Mouse (Mus musculus): ENCODE results near the gene Il6st. TPM values are rescaled to one million over a fixed set of nuclear protein-coding genes. Genes with fewer than 3 reads are reported as not detected.

Gene Il6st
- 65.3 and 67.2 TPM in 2 replicates for polyA plus RNA-seq (2012; ENCODE audit: insufficient read depth, insufficient read length, missing spikeins)

DNA sequence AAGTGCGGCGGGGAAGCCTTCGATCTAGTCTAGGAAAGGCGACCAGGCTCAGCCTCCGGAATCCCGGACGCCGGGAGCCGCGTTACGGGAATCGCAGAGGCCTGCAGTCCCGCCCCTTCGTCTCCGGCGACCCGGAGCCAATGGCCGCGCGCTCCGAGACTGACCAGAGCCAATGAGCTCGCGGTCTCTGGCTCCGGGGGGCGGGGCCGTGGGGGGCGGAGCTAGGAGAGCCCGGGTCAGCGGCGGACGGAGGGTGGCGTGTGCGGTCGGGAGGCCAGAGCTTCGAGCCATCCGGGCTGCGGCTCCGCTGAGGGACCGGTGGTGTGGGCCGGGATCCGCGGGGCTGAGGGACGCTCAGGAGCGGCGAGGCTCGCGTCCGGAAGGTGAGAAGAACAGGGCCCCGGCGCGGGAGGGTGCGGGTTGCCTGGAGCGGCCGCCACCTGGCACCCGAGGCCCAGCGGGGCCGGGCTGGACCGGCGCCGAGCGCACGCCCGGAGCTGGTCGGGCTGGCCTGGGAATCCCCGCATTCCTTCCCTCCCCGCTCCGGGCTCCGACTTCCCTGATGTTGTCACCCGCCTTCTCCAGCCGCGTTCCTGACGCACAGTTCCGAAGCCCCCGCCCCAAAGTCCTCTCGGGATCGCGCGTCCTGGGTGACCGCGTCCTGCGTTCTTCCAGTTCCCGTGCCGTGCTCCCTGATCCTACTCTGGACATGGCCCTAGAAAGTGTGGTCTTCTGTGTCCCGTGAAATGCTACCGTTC lies at the start of gene Il6st:
Gene Il6st (plus strand): TSS at position 203 of the 758 bp plus-strand sequence.
- no peak; the same call in 1 of the 2 replicates for TF ChIP-seq POLR2A (IDR thresholded peaks at IDR 0.05; ENCODE audit: borderline replicate concordance, low read depth, low read length)
- TF ChIP-seq CTCF (IDR thresholded peaks at IDR 0.05; ENCODE audit: low read depth, low read length): no peak
- peak within 1 kb of the TSS; percentile 74 for H3K27ac ChIP-seq (ENCODE audit: insufficient read depth, low read depth, low read length)
- peaks cover 15% of the 10 kb centered on the region for H3K4me1 ChIP-seq (ENCODE audit: control insufficient read depth, insufficient read depth, low read length)
- H3K4me3 ChIP-seq (ENCODE audit: insufficient read depth, low read length): peak within 1 kb of the TSS; percentile 97

GRCm38 (mm10) chr13:112415896-112416295 lies 48.0 kb upstream of the Il6st start:
- no peak overlapping the region for H3K4me3 ChIP-seq (ENCODE audit: insufficient read depth, low read length)
- TF ChIP-seq POLR2A (IDR thresholded peaks at IDR 0.05; ENCODE audit: borderline replicate concordance, low read depth, low read length): no peak
- no peak for TF ChIP-seq CTCF (IDR thresholded peaks at IDR 0.05; ENCODE audit: low read depth, low read length)
- H3K4me1 ChIP-seq (ENCODE audit: control insufficient read depth, insufficient read depth, low read length): peaks cover 11% of the 10 kb centered on the region
- H3K27ac ChIP-seq (ENCODE audit: insufficient read depth, low read depth, low read length): no peak overlapping the region

- Histone ChIP-seq H3K4me3 (ENCODE audit: insufficient read depth, low read length) (no peak overlapping the region), H3K4me1 (ENCODE audit: control insufficient read depth, insufficient read depth, low read length) (peaks cover 11% of the 10 kb centered on the region), H3K27ac (ENCODE audit: insufficient read depth, low read depth, low read length) (peak overlapping the region; percentile 30)
- TF ChIP-seq CTCF (IDR thresholded peaks at IDR 0.05; ENCODE audit: low read depth, low read length) (no peak), POLR2A (IDR thresholded peaks at IDR 0.05; ENCODE audit: borderline replicate concordance, low read depth, low read length) (no peak)
These were observed 47.3 kb upstream of the Il6st start for GRCm38 (mm10) chr13:112416410-112417162.

DNA sequence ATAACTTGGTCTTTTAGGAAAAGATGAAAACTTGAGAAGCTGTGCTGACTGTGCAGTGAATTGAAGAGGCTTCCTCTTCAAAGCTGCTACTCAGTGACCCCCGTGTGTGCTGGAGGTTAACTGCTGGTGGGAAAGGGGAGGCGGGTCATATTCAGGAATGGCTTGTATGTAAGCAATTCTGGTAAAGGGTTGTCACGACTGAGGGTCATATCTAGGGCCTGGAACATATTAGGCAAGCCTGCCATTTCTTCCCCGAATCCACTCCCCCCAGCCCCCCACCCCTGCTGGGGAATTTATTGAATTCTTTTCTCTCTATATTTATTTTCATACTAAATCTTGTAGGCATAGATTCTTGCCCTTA lies 46.7 kb upstream of the Il6st start:
- H3K4me3 ChIP-seq (ENCODE audit: insufficient read depth, low read length): no peak overlapping the region
- no peak overlapping the region for H3K27ac ChIP-seq (ENCODE audit: insufficient read depth, low read depth, low read length)
- TF ChIP-seq CTCF (IDR thresholded peaks at IDR 0.05; ENCODE audit: low read depth, low read length): no peak
- H3K4me1 ChIP-seq (ENCODE audit: control insufficient read depth, insufficient read depth, low read length): peaks cover 11% of the 10 kb centered on the region

- no peak overlapping the region for H3K27ac ChIP-seq (ENCODE audit: insufficient read depth, low read depth, low read length)
These were observed 45.9 kb upstream of the Il6st start for GRCm38 (mm10) chr13:112417861-112418423.

DNA sequence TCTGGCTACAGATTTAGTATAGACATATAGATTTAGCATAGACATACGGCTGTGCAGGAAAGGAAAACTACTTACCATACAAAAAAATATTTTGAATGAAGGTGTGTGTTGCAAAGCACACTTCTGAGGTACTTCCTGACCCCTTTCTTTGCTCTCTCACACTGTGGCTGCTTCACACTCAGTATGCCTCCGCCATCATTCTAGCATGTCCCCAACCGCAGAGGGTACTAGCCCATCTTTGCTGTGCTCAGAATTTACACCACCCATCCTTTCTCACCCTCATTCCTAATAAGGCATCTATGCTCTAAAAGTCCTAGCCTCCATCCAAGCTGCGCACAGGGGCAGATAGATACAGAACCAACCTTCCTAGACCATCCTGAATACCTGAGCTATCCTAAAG lies 45.3 kb upstream of the Il6st start:
- TF ChIP-seq CTCF (IDR thresholded peaks at IDR 0.05; ENCODE audit: low read depth, low read length): no peak
- TF ChIP-seq POLR2A (IDR thresholded peaks at IDR 0.05; ENCODE audit: borderline replicate concordance, low read depth, low read length): no peak
- Histone ChIP-seq H3K4me1 (ENCODE audit: control insufficient read depth, insufficient read depth, low read length) (peaks cover 11% of the 10 kb centered on the region), H3K27ac (ENCODE audit: insufficient read depth, low read depth, low read length) (no peak overlapping the region), H3K4me3 (ENCODE audit: insufficient read depth, low read length) (no peak overlapping the region)

More at GRCm38 (mm10) chr13:112417861-112418423, 45.9 kb upstream of the Il6st start:
- Histone ChIP-seq H3K4me3 (ENCODE audit: insufficient read depth, low read length) (no peak overlapping the region), H3K4me1 (ENCODE audit: control insufficient read depth, insufficient read depth, low read length) (peaks cover 11% of the 10 kb centered on the region)
- TF ChIP-seq POLR2A (IDR thresholded peaks at IDR 0.05; ENCODE audit: borderline replicate concordance, low read depth, low read length): no peak
- TF ChIP-seq CTCF (IDR thresholded peaks at IDR 0.05; ENCODE audit: low read depth, low read length): no peak

DNA sequence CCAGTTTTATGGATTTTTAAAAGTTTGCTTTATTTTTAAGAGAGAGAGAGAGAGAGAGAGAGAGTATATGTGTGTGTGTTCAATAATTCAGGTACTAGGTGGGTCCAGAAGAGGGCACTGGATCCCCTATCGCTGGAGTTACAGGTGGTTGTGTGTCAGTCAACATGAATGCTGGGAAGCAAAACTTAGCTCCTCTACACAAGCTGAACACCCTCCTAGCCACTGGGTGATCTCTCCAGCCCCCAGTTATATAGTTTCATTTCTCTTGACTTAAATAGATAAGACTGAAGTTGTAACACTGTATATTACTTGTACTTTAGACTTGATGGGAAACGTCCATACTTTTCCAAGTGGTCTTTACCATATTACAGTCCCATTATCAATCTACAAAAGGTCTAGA lies 39.7 kb upstream of the Il6st start:
- no peak for TF ChIP-seq POLR2A (IDR thresholded peaks at IDR 0.05; ENCODE audit: borderline replicate concordance, low read depth, low read length)
- TF ChIP-seq CTCF (IDR thresholded peaks at IDR 0.05; ENCODE audit: low read depth, low read length): no peak
- Histone ChIP-seq H3K4me3 (ENCODE audit: insufficient read depth, low read length) (no peak overlapping the region), H3K27ac (ENCODE audit: insufficient read depth, low read depth, low read length) (no peak overlapping the region), H3K4me1 (ENCODE audit: control insufficient read depth, insufficient read depth, low read length) (peaks cover 23% of the 10 kb centered on the region)

DNA sequence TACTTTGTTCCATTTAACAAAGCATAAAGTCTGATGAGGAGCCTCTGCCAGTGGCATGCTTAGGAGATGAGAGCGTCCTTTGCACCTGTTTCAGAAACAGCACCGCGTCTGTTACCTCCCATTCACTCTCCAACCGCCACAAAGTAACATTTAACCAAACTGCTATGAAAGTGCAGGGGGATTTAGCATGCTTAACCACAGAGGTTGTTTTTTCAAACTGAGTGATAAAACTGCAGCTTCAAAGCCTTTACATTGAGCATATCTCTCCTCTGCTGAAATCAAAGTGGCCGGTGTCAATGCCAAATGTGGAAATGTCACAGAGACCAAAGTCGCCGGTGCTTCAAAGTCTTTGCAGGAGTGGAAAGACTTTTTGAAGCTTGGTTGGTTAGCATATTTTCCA lies 39.2 kb upstream of the Il6st start:
- Histone ChIP-seq H3K4me3 (ENCODE audit: insufficient read depth, low read length) (no peak overlapping the region), H3K4me1 (ENCODE audit: control insufficient read depth, insufficient read depth, low read length) (peaks cover 24% of the 10 kb centered on the region), H3K27ac (ENCODE audit: insufficient read depth, low read depth, low read length) (no peak overlapping the region)
- TF ChIP-seq POLR2A (IDR thresholded peaks at IDR 0.05; ENCODE audit: borderline replicate concordance, low read depth, low read length): no peak
- TF ChIP-seq CTCF (IDR thresholded peaks at IDR 0.05; ENCODE audit: low read depth, low read length): no peak

GRCm38 (mm10) chr13:112425181-112425654 lies 38.7 kb upstream of the Il6st start:
- Histone ChIP-seq H3K27ac (ENCODE audit: insufficient read depth, low read depth, low read length) (no peak overlapping the region), H3K4me3 (ENCODE audit: insufficient read depth, low read length) (no peak overlapping the region), H3K4me1 (ENCODE audit: control insufficient read depth, insufficient read depth, low read length) (peaks cover 25% of the 10 kb centered on the region)
- TF ChIP-seq POLR2A (IDR thresholded peaks at IDR 0.05; ENCODE audit: borderline replicate concordance, low read depth, low read length) (no peak), CTCF (IDR thresholded peaks at IDR 0.05; ENCODE audit: low read depth, low read length) (no peak)

Data from bone marrow macrophage, adult 2 months (primary cell).